Mouse (Mus musculus) liver, postnatal 0 days (tissue): ENCODE measurements around the gene Ghrl. TPM values are rescaled to one million over a fixed set of nuclear protein-coding genes. Genes with fewer than 3 reads are reported as not detected.
A peak's percentile ranks its signal among the peaks of the same experiment; 100 is the strongest.

Source experiments
- ATAC-seq: fragments of 200-750 bp; cut with Nextera tagmentation; 2 replicates; pipeline ENCODE4 v1.8.0; 2017; ENCODE audit warnings: mild to moderate bottlenecking, moderate library complexity
- DNase-seq: peaks from one replicate; pipeline ENCODE4 v3.0.0-alpha.2; 2016
- H3K27ac ChIP-seq: fragments of 300-500 bp; sonication (generic); 2 replicates; pipeline ENCODE4 v1.5.1; 2014; ENCODE audit warnings: antibody characterized with exemption, moderate library complexity, mild to moderate bottlenecking, low read depth
- H3K27me3 ChIP-seq: fragments of 300-500 bp; sonication (generic); 2 replicates; pipeline ENCODE4 v1.6.1; 2014; ENCODE audit warnings: low read length, control low read depth, mixed read lengths; ENCODE audit not compliant: insufficient read depth
- H3K36me3 ChIP-seq: fragments of 300-500 bp; sonication (generic); replicated peaks from 2 replicates; pipeline ENCODE4 v1.6.1; 2014; ENCODE audit warnings: mild to moderate bottlenecking, control low read depth, low read length, moderate library complexity, mixed read lengths; ENCODE audit not compliant: insufficient read depth
- H3K4me1 ChIP-seq: fragments of 300-500 bp; sonication (generic); 2 replicates; pipeline ENCODE4 v1.6.1; 2014; ENCODE audit warnings: antibody characterized with exemption, mild to moderate bottlenecking, control low read depth; ENCODE audit not compliant: insufficient read depth
- H3K4me2 ChIP-seq: fragments of 300-500 bp; sonication (generic); 2 replicates; pipeline ENCODE4 v1.6.1; 2014; ENCODE audit warnings: low read depth, mild to moderate bottlenecking, low read length, moderate library complexity, mixed read lengths
- H3K4me3 ChIP-seq: fragments of 300-500 bp; sonication (generic); 2 replicates; pipeline ENCODE4 v1.5.1; 2014; ENCODE audit warnings: low read depth, low read length
- H3K9ac ChIP-seq: fragments of 300-500 bp; sonication (generic); replicated peaks from 2 replicates; pipeline ENCODE4 v1.6.1; 2014; ENCODE audit warnings: mild to moderate bottlenecking, moderate library complexity
- H3K9me3 ChIP-seq: fragments of 300-500 bp; sonication (generic); 2 replicates; pipeline ENCODE4 v1.6.1; 2016; ENCODE audit warnings: mild to moderate bottlenecking, control low read depth, low read length, mixed read lengths
- CTCF ChIP-seq: sonication (generic); IDR thresholded peaks from 2 replicates; pipeline ENCODE4 v1.5.1; 2016; ENCODE audit warnings: antibody characterized with exemption, low read depth
- EP300 ChIP-seq: IDR thresholded peaks from 2 replicates; pipeline ENCODE4 v1.6.1; 2016; ENCODE audit warnings: antibody characterized with exemption, low read depth, mild to moderate bottlenecking
- WGBS: fragments of 180-500 bp; shearing (Covaris S2); extraction: QIAGEN DNeasy Blood & Tissue Kit; methylation state at CpG from one replicate; pipeline ENCODE4 v1.1.7; 2014; ENCODE audit not compliant: insufficient replicate concordance; 5-methylcytosine and 5-hydroxymethylcytosine counted together
- microRNA-seq: library from miRNA; unstranded; fragments of <30 nt; microRNA quantifications from one replicate; pipeline ENCODE4, GENCODE M21; 2016
- polyA plus RNA-seq: library from polyadenylated mRNA; unstranded; fragments of >200 nt; fragmentation: Nextera tagmentation; extraction: Ambion mirVana; gene quantifications from 2 replicates; pipeline ENCODE4 v1.2.1, GENCODE M21; 2015

Gene Ghrl
- polyA plus RNA-seq, 1 experiment from 2014 or later, result not detected

GRCm38 (mm10) chr6:113667611-113668122, 52.0 kb downstream of the Ghrl start:
- 81% methylated on average over 8 of the region's 8 CpGs for WGBS

More at GRCm38 (mm10) chr6:113667611-113668122, 52.0 kb downstream of the Ghrl start:
- Histone ChIP-seq H3K27ac (0 out of 2 replicates have a peak overlapping the region, but pooled peaks have one; percentile 4), H3K27me3 (no peaks in the 10 kb centered on the region), H3K4me3 (no peak overlapping the region), H3K9me3 (peaks cover 3% of the 10 kb centered on the region; the same call in 1 of the 2 replicates), H3K4me1 (peaks cover 36% of the 10 kb centered on the region), H3K36me3 (peaks cover 13% of the 10 kb centered on the region; the same call in 1 of the 2 replicates), H3K9ac (no peak overlapping the region), H3K4me2 (no peak overlapping the region)
- no peak for TF ChIP-seq CTCF
- TF ChIP-seq EP300, result no peak
- no peak for ATAC-seq
- DNase-seq, result no peak

Small RNA genes lying within 50 kb of the gene (microRNA-seq; reads per million reads assigned to microRNA genes)
- 2.0 reads per million for gene Mir7042

Other genes with a start within 250 kb of the Ghrl start
- gene Il17rc, start 248.5 kb downstream of the Ghrl start, polyA plus RNA-seq, result 12.9 and 13.1 TPM in 2 replicates
- gene Creld1, start 236.6 kb downstream of the Ghrl start, polyA plus RNA-seq, result 13.8 and 14.0 TPM in 2 replicates
- gene Prrt3, start 217.9 kb downstream of the Ghrl start, polyA plus RNA-seq, result 0.13 and 0.14 TPM in 2 replicates
- gene Emc3, start 188.2 kb downstream of the Ghrl start, polyA plus RNA-seq, result 42.1 and 43.0 TPM in 2 replicates
- gene Fancd2, start 188.2 kb downstream of the Ghrl start, polyA plus RNA-seq, result 3.1 and 4.5 TPM in 2 replicates
- 0.12 and 0.14 TPM in 2 replicates for gene Fancd2os, start 119.2 kb downstream of the Ghrl start, polyA plus RNA-seq
- 88.5 and 88.9 TPM in 2 replicates for gene Brk1, start 115.1 kb downstream of the Ghrl start, polyA plus RNA-seq
- 10.0 and 12.9 TPM in 2 replicates for gene Vhl, start 95.9 kb downstream of the Ghrl start, polyA plus RNA-seq
- 9.2 and 10.8 TPM in 2 replicates for gene Irak2, start 81.4 kb downstream of the Ghrl start, polyA plus RNA-seq
- gene Tatdn2, start 22.8 kb downstream of the Ghrl start, polyA plus RNA-seq, result 0.62 and 0.83 TPM in 2 replicates
- gene Sec13, start 20.9 kb upstream of the Ghrl start, polyA plus RNA-seq, result 102 and 110 TPM in 2 replicates